Mouse (Mus musculus) embryonic facial prominence, embryonic 13.5 days (tissue): Measurements from ENCODE around the gene Hspb7. TPM values are rescaled to one million over a fixed set of nuclear protein-coding genes. Genes with fewer than 3 reads are reported as not detected.

Experiments used
- ATAC-seq: fragments of 200-750 bp; cut with Nextera tagmentation; 2 replicates; pipeline ENCODE4 v1.8.0; 2017; ENCODE audit warnings: low read depth; ENCODE audit not compliant: insufficient number of reproducible peaks, insufficient read depth, low FRiP score, low TSS enrichment
- H3K27ac ChIP-seq: fragments of 300-500 bp; sonication (generic); 2 replicates; pipeline ENCODE4 v1.5.1; 2015; ENCODE audit warnings: moderate library complexity, mild to moderate bottlenecking, inconsistent platforms
- H3K27me3 ChIP-seq: fragments of 300-500 bp; sonication (generic); 2 replicates; pipeline ENCODE4 v1.6.1; 2015; ENCODE audit warnings: mild to moderate bottlenecking, inconsistent platforms
- H3K36me3 ChIP-seq: fragments of 300-500 bp; sonication (generic); 2 replicates; pipeline ENCODE4 v1.6.1; 2015; ENCODE audit warnings: mild to moderate bottlenecking, inconsistent platforms
- H3K4me1 ChIP-seq: fragments of 300-500 bp; sonication (generic); 2 replicates; pipeline ENCODE4 v1.6.1; 2015; ENCODE audit warnings: inconsistent platforms
- H3K4me2 ChIP-seq: fragments of 300-500 bp; sonication (generic); 2 replicates; pipeline ENCODE4 v1.6.1; 2015; ENCODE audit warnings: moderate library complexity, mild to moderate bottlenecking, inconsistent platforms
- H3K4me3 ChIP-seq: fragments of 300-500 bp; sonication (generic); 2 replicates; pipeline ENCODE4 v1.5.1; 2015; ENCODE audit warnings: mild to moderate bottlenecking, inconsistent platforms
- H3K9ac ChIP-seq: fragments of 300-500 bp; sonication (generic); 2 replicates; pipeline ENCODE4 v1.6.1; 2015; ENCODE audit warnings: mild to moderate bottlenecking, inconsistent platforms
- H3K9me3 ChIP-seq: fragments of 300-500 bp; sonication (generic); 2 replicates; pipeline ENCODE4 v1.6.1; 2016; ENCODE audit warnings: inconsistent platforms
- WGBS: fragments of 180-500 bp; shearing (Covaris S2); methylation state at CpG from one replicate; pipeline ENCODE4 v1.1.7; 2015; ENCODE audit warnings: mixed read lengths; 5-methylcytosine and 5-hydroxymethylcytosine counted together
- polyA plus RNA-seq: library from polyadenylated mRNA; unstranded; fragments of >200 nt; fragmentation: Nextera tagmentation; extraction: Ambion mirVana; gene quantifications from 2 replicates; pipeline ENCODE4 v1.2.1, GENCODE M21; 2015

The Hspb7 gene
- polyA plus RNA-seq = 0.63 TPM in 1 of 2 replicates, not detected in the other

DNA sequence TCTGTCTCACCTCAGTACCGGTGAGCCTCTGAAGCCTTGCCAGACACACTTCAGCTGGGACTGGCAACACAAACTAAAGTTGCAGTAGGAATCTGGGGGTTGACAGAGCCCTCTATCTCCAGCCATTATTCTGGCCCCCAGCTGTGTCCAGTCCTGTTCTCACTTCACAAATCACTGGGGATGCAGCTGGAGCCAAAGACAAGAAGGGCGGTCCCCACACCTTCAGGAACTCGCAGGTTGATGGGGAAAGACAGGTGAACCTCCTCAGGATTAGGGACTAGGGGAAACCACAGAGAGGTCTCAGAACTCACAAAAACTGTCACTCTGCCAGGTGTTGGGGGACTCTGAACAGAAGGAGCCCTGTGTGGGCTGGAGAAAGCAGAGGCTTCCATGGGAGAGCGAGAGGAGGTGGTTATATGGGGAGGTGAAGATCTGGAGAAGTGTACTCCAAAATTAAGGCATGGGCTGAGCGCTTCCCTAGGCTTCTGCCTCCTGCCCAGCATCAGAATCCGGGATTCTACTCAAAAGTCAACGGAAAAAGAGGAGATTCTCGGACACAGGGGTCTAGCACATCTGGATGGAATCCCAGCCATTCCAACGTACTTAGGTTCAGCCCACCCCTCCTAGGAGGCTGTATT is at the start of gene Hspb7:
Hspb7 (plus strand) TSS at position 588 of the 638 bp plus-strand sequence.
- Histone ChIP-seq H3K9me3 (no peaks in the 10 kb centered on the region), H3K27ac (no peak within 1 kb of the TSS), H3K36me3 (no peaks in the 10 kb centered on the region), H3K9ac (peak within 1 kb of the TSS; percentile 46; the same call in 1 of the 2 replicates), H3K4me3 (no peak within 1 kb of the TSS), H3K27me3 (peaks cover 20% of the 10 kb centered on the region), H3K4me1 (peaks cover 15% of the 10 kb centered on the region), H3K4me2 (no peak within 1 kb of the TSS)
- no peak for ATAC-seq
- WGBS = 50% methylated on average over 9 of the region's 9 CpGs

DNA sequence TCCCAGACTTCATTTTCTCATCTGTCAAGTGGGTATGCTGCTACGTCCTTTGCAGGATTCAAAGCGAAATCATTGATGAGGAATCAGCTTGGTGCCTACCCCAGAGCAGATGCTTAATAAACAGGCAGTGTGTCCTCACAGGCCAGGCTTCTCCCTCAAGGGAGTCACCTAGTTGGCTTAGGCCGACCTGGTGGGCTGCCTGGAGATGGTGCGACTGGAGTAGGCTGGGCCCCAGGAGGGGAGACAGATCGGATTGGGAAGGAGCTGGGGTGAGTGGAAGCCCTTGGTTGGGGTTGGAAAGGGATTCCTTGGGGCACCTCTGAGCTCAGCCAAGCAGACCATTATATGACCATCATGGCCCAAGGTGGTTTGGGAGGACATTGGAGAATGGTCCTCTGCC is 48.2 kb upstream of the Hspb7 start:
- no peaks in the 10 kb centered on the region for H3K9me3 ChIP-seq
- no peak overlapping the region for H3K27ac ChIP-seq
- no peak overlapping the region for H3K9ac ChIP-seq
- H3K36me3 ChIP-seq = no peaks in the 10 kb centered on the region
- H3K27me3 ChIP-seq = peaks cover 28% of the 10 kb centered on the region
- H3K4me3 ChIP-seq = no peak overlapping the region
- 86% methylated on average over 5 of the region's 5 CpGs for WGBS
- no peak for ATAC-seq
- no peak overlapping the region for H3K4me2 ChIP-seq
- H3K4me1 ChIP-seq = no peaks in the 10 kb centered on the region

GRCm38 (mm10) chr4:141379674-141380073 is 40.9 kb upstream of the Hspb7 start:
- no peaks in the 10 kb centered on the region for H3K36me3 ChIP-seq
- H3K9me3 ChIP-seq = no peaks in the 10 kb centered on the region
- ATAC-seq = no peak
- peaks cover 51% of the 10 kb centered on the region for H3K27me3 ChIP-seq
- H3K4me1 ChIP-seq = peaks cover 16% of the 10 kb centered on the region
- no peak overlapping the region for H3K4me2 ChIP-seq
- H3K27ac ChIP-seq = no peak overlapping the region
- H3K4me3 ChIP-seq = no peak overlapping the region
- H3K9ac ChIP-seq = no peak overlapping the region
- 63% methylated on average over 8 of the region's 8 CpGs for WGBS

DNA sequence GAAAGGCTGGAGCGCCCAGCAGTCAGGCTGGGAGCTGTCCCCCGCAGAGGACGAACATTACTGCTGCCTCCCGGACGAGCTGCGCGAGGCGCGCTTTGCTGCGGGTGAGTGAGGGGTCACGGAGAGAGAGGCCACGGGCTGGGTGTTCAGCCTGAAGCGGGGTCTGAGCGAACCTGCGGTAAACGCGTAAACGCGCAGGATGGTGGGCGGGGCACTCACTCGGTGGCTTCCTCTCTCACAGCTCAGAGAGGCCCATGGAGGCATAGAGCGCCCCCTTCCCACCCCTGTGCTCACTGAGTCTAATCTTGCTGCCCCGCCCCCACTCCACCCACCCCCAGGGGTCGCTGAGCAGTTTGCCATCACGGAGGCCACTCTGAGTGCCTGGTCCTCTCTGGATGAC is 38.2 kb upstream of the Hspb7 start:
- Histone ChIP-seq H3K4me1 (peaks cover 16% of the 10 kb centered on the region), H3K9me3 (no peaks in the 10 kb centered on the region), H3K4me3 (peak overlapping the region; percentile 45), H3K27ac (no peak overlapping the region), H3K4me2 (peak overlapping the region; percentile 78), H3K36me3 (no peaks in the 10 kb centered on the region), H3K9ac (peak overlapping the region; percentile 66), H3K27me3 (peaks cover 57% of the 10 kb centered on the region)
- no peak for ATAC-seq
- under 1% methylated on average over 25 of the region's 25 CpGs for WGBS

DNA sequence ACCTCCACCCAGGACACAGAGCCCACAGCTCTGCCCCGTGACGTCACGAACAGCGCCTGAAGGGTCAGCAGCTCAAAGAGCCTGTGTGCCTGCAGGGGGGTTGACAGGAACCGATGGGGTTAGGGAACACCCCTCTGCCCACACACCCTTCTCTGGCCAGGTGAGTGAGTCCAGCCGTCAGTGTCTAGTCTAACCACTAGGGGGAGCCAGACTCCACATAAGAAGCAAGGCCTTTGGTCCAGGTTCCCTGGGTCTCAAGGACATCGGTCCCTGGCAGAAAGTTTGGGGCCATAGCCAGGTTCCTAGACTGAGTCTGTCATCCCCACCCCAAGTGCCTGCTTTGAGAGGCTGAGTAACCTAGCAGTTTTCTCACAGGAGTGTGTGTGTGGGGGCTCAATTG is 35.3 kb upstream of the Hspb7 start:
- no peak for ATAC-seq
- WGBS = 2% methylated on average over 7 of the region's 7 CpGs
- Histone ChIP-seq H3K9me3 (no peaks in the 10 kb centered on the region), H3K27ac (no peak overlapping the region), H3K4me2 (no peak overlapping the region), H3K4me3 (no peak overlapping the region), H3K36me3 (no peaks in the 10 kb centered on the region), H3K4me1 (peaks cover 16% of the 10 kb centered on the region), H3K9ac (no peak overlapping the region), H3K27me3 (peaks cover 50% of the 10 kb centered on the region)

DNA sequence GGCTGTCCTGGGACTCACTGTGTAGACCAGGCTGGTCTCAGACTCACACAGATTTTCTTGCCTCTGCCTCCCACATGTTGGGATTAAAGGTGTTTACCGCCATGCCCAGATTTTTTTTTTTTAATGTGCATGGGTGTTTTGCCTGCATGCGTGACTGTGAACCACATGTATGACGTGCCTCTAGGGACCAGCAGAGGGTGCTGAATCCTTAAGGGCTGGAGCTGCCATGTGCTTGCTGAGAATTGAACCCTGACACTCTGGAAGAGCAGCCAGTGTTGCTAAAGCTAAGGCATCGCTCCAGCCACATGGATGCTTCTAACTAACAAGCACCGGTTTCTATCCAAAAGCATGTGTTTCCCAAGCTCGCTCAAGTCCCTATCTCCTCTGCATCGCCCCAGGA is 34.4 kb upstream of the Hspb7 start:
- no peak overlapping the region for H3K9ac ChIP-seq
- H3K27ac ChIP-seq = no peak overlapping the region
- peaks cover 42% of the 10 kb centered on the region for H3K27me3 ChIP-seq
- H3K9me3 ChIP-seq = no peaks in the 10 kb centered on the region
- ATAC-seq = no peak
- no peak overlapping the region for H3K4me3 ChIP-seq
- H3K36me3 ChIP-seq = no peaks in the 10 kb centered on the region
- peaks cover 16% of the 10 kb centered on the region for H3K4me1 ChIP-seq
- H3K4me2 ChIP-seq = no peak overlapping the region
- WGBS = 64% methylated on average over 7 of the region's 7 CpGs

DNA sequence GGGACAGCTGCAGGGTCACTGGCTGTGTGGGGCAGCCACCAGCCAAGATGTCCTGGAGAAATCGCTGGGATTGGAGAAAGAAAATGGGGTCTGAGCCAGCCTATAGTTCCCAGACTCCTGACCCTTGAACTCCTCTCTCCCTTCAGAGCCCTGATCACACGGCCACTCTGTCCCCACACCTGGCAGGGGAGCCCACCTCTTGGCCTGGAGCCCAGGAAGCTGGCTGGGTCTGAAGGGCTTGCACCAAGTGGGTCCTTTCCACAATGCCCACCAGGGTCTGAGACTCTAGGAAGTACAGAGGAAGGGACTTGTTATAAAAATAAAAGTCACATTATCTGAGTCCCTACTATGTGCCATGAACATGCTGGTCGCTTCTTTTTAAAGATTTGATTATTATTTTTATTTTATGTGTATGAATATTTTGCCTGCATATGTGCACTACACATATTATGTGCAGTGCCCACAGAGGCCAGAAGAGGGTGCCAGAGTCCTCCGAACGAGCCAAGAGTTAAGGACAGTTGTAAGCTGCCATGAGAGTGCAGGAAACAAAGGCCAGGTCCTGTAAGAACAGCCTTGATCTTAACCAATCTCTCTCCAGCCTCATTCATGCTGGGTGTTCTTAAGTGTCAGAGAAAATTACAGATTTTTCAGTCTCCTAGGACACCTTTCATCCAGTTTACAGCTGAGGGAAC is 33.3 kb upstream of the Hspb7 start:
- Histone ChIP-seq H3K4me1 (peaks cover 12% of the 10 kb centered on the region), H3K27ac (no peak overlapping the region), H3K27me3 (peaks cover 31% of the 10 kb centered on the region), H3K36me3 (no peaks in the 10 kb centered on the region), H3K4me3 (no peak overlapping the region), H3K4me2 (no peak overlapping the region), H3K9ac (no peak overlapping the region), H3K9me3 (no peaks in the 10 kb centered on the region)
- WGBS = 18% methylated on average over 5 of the region's 5 CpGs
- no peak for ATAC-seq

DNA sequence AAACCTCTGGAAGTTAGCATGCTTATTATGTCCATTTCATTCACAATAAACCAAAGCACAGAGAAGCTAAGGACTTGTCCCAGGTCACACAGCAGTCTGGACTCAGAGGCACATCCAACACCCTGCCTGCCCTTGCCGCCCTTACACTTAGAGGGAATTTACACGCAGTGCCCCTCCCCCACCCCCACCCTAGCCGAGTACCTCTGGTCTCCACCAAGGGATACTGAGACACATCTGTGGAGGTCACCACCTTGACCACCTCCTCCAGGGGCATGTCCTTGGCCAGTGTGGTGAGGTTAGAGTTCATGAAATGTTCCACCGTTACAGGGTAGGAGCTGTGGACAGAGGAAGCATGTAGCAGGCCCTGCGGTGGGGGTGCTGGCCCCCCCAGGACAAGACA is 32.6 kb upstream of the Hspb7 start:
- no peak for ATAC-seq
- no peaks in the 10 kb centered on the region for H3K36me3 ChIP-seq
- no peaks in the 10 kb centered on the region for H3K9me3 ChIP-seq
- H3K27me3 ChIP-seq = peaks cover 24% of the 10 kb centered on the region
- no peak overlapping the region for H3K27ac ChIP-seq
- 60% methylated on average over 5 of the region's 5 CpGs for WGBS
- H3K4me3 ChIP-seq = no peak overlapping the region
- no peak overlapping the region for H3K9ac ChIP-seq
- peaks cover 5% of the 10 kb centered on the region; the same call in 1 of the 2 replicates for H3K4me1 ChIP-seq
- H3K4me2 ChIP-seq = no peak overlapping the region

- Histone ChIP-seq H3K9me3 (no peaks in the 10 kb centered on the region), H3K27ac (no peak overlapping the region), H3K9ac (no peak overlapping the region), H3K27me3 (peaks cover 11% of the 10 kb centered on the region), H3K36me3 (no peaks in the 10 kb centered on the region), H3K4me3 (no peak overlapping the region), H3K4me2 (no peak overlapping the region), H3K4me1 (0 out of 2 replicates have a peak, but pooled peaks cover under 1% of the 10 kb centered on the region)
- no peak for ATAC-seq
- WGBS = 63% methylated on average over 18 of the region's 18 CpGs
These were observed 31.0 kb upstream of the Hspb7 start for GRCm38 (mm10) chr4:141389366-141390150.

- H3K4me1 ChIP-seq = no peaks in the 10 kb centered on the region
- H3K36me3 ChIP-seq = no peaks in the 10 kb centered on the region
- no peak overlapping the region for H3K4me3 ChIP-seq
- WGBS = 84% methylated on average over 12 of the region's 12 CpGs
- H3K4me2 ChIP-seq = no peak overlapping the region
- H3K9ac ChIP-seq = no peak overlapping the region
- no peak for ATAC-seq
- H3K27ac ChIP-seq = no peak overlapping the region
- H3K9me3 ChIP-seq = no peaks in the 10 kb centered on the region
- H3K27me3 ChIP-seq = peaks cover 9% of the 10 kb centered on the region; the same call in 1 of the 2 replicates
These were observed 29.3 kb upstream of the Hspb7 start for GRCm38 (mm10) chr4:141391293-141391692.

DNA sequence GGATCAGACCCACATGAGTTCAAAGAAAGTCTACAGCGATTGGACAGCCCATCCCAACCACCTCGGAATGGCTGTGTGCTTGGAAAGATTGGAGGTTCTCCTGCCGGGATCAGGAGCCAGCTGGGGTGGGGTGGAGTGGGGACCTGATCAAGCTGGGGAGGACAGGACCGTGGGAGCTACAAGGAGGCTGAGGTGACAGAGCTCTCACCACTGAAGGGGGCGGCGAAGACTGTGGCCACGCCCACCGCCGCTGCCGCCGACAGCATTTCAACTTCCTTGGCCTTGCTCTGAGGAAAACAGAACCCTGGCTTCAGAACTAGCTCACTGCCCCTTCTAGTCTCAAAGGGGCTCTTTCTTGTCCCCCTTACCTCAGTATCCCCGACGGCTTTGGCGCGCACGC is 25.8 kb upstream of the Hspb7 start:
- no peak overlapping the region for H3K4me3 ChIP-seq
- H3K27ac ChIP-seq = no peak overlapping the region

More for the DNA sequence above, 25.8 kb upstream of the Hspb7 start:
- no peak overlapping the region for H3K9ac ChIP-seq
- peak overlapping the region; percentile 42 for H3K4me2 ChIP-seq
- no peak; the same call in 1 of the 2 replicates for ATAC-seq
- peaks cover 11% of the 10 kb centered on the region for H3K4me1 ChIP-seq
- H3K36me3 ChIP-seq = no peaks in the 10 kb centered on the region
- no peaks in the 10 kb centered on the region for H3K9me3 ChIP-seq
- peaks cover 17% of the 10 kb centered on the region for H3K27me3 ChIP-seq
- 18% methylated on average over 16 of the region's 16 CpGs for WGBS
